Mouse (Mus musculus) cortical plate, adult 2 months (tissue): ENCODE results near the gene Dedd2.

Experiments used
- CTCF ChIP-seq: fragments of 200-500 bp; IDR thresholded peaks from 2 replicates; pipeline ENCODE4 v1.5.1; 2011; ENCODE audit warnings: mild to moderate bottlenecking, control low read depth, low read length; ENCODE audit not compliant: insufficient read depth; ENCODE audit errors: extremely low read depth
- POLR2A ChIP-seq: fragments of 200-500 bp; IDR thresholded peaks from 2 replicates; pipeline ENCODE4 v1.6.1; 2011; ENCODE audit warnings: mild to moderate bottlenecking, low read length, control low read depth; ENCODE audit not compliant: insufficient read depth; ENCODE audit errors: extremely low read depth

DNA sequence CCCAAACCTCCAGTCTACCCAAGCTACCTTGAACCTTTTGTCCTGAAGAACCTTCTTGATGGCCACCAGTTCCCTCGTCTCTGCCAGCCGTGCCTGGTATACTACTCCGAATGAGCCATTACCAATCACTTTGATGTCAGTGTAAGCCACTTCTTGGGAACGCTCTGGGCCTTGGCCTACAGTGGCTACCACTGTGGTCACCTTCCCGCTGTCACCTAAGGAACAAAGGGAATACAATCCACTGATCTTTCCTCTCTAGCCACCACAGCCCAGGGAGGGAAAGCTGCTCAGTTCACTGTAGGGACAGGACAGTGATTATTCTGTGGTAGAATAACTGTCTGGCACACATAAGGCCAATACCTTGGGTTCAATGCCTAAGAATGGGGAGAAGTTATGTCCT, 15.1 kb upstream of the Dedd2 start:
- no peak for TF ChIP-seq CTCF
- no peak for TF ChIP-seq POLR2A
